Mouse (Mus musculus) megakaryocyte progenitor cell, adult 5-6 weeks (primary cell): ENCODE results near the gene Tle6. TPM values are rescaled to one million over a fixed set of nuclear protein-coding genes. Genes with fewer than 3 reads are reported as not detected.

Experiments
- ATAC-seq: replicated peaks from 2 replicates; pipeline ENCODE4 v1.8.0; 2016; ENCODE audit warnings: mild to moderate bottlenecking, moderate TSS enrichment, inconsistent platforms; ENCODE audit not compliant: poor library complexity
- total RNA-seq, 2 experiments: library from RNA; stranded (forward) in 1 of 2; stranded (reverse) in 1 of 2; fragments of 157-497, 149-512 nt in 1 of 2; fragments of 200-1000 nt in 1 of 2; gene quantifications; 2 replicates each; pipeline versions ENCODE4 v1.2.3 to v1.2.4; 2015 to 2017

The Tle6 gene
- total RNA-seq, 2 experiments from 2014 or later, result 3.5 to 15.4 TPM

- ATAC-seq, result no peak
Measured at GRCm38 (mm10) chr10:81595599-81595998, 5.3 kb downstream of the Tle6 start.

- no peak for ATAC-seq
Measured at GRCm38 (mm10) chr10:81593935-81594334, 6.9 kb downstream of the Tle6 start.

GRCm38 (mm10) chr10:81593223-81593622 lies 7.7 kb downstream of the Tle6 start:
- no peak for ATAC-seq

- no peak for ATAC-seq
Measured at GRCm38 (mm10) chr10:81592631-81593030, 8.2 kb downstream of the Tle6 start.

- ATAC-seq, result no peak
Measured at GRCm38 (mm10) chr10:81591846-81592245, 9.0 kb downstream of the Tle6 start.

- ATAC-seq, result no peak; the same call in 1 of the 2 replicates
Measured at GRCm38 (mm10) chr10:81588739-81589138, 12.1 kb downstream of the Tle6 start.

- ATAC-seq, result no peak
Measured at GRCm38 (mm10) chr10:81583347-81583746, 17.5 kb downstream of the Tle6 start.

- ATAC-seq, result peak; percentile 81
Measured at GRCm38 (mm10) chr10:81580441-81581070, 20.3 kb downstream of the Tle6 start.

- ATAC-seq, result peak; percentile 5; the same call in 1 of the 2 replicates
Measured at GRCm38 (mm10) chr10:81579967-81580366, 20.9 kb downstream of the Tle6 start.

- no peak for ATAC-seq
Measured at GRCm38 (mm10) chr10:81575695-81576094, 25.2 kb downstream of the Tle6 start.

- no peak for ATAC-seq
Measured at GRCm38 (mm10) chr10:81575208-81575631, 25.7 kb downstream of the Tle6 start.

- no peak for ATAC-seq
Measured at GRCm38 (mm10) chr10:81574081-81575056, 26.5 kb downstream of the Tle6 start, which contains the start of gene Tle2. Gene Tle2 (plus strand): TSS chr10:81574561.

- no peak for ATAC-seq
Measured at GRCm38 (mm10) chr10:81572975-81573374, 27.9 kb downstream of the Tle6 start.

- ATAC-seq, result no peak
Measured at GRCm38 (mm10) chr10:81572133-81572671, 28.7 kb downstream of the Tle6 start.

- peak; percentile 86 for ATAC-seq
Measured at GRCm38 (mm10) chr10:81571501-81571876, 29.4 kb downstream of the Tle6 start.

GRCm38 (mm10) chr10:81570831-81571500 lies 29.9 kb downstream of the Tle6 start:
- ATAC-seq, result peak; percentile 63

- ATAC-seq, result no peak
Measured at GRCm38 (mm10) chr10:81570238-81570800, 30.6 kb downstream of the Tle6 start.

- no peak for ATAC-seq
Measured at GRCm38 (mm10) chr10:81569507-81570237, 31.2 kb downstream of the Tle6 start.

- no peak for ATAC-seq
Measured at GRCm38 (mm10) chr10:81568381-81569191, 32.3 kb downstream of the Tle6 start.
